Comparison of ENCODE assay signal across 8 mouse cellular contexts in genomic region chr6:64568599-64568998, GRCm38 (mm10).
DNase-seq lines count a peak whose midpoint lies in the region; ATAC-seq and TF ChIP-seq lines count a peak whose summit lies in the region.
"Had no signal": no experiment of that assay in that cellular context is flagged by ENCODE, and none has a peak within 500 bp of the region (broad histone marks: within the 10 kb centered on the region; RNA-seq: fewer than 3 reads in every experiment).

No protein-coding gene starts in this region.

- no peaks in the 10 kb centered on the region for H3K4me1 ChIP-seq in G1E (ENCODE audit: insufficient read depth, low read depth, low read length)
- H3K4me1 ChIP-seq: limb, embryonic 12.5 days had no signal

- H3K4me3 ChIP-seq in G1E (ENCODE audit: low read depth, low read length), result no peak overlapping the region
- H3K4me3 ChIP-seq: limb, embryonic 12.5 days had no signal

- TF ChIP-seq CTCF in G1E (IDR thresholded peaks at IDR 0.05; ENCODE audit: low read depth, low read length), result peak; percentile 4; the same call in 1 of the 2 replicates

- DNase-seq in kidney, adult 9 months, result peak; percentile 1
- no peak for DNase-seq in kidney, adult 11 months
- DNase-seq in G1E (ENCODE audit: low spot score), result no peak
- peak; percentile 29 for DNase-seq in adrenal gland, postnatal 14 days
- peak; percentile 21 for DNase-seq in layer of hippocampus, adult 9-11 months
- DNase-seq in right cerebral cortex, postnatal 36 days (ENCODE audit: low spot score in 2 of 2), result peak; percentile 14 to 16

- no peaks in the 10 kb centered on the region for H3K27me3 ChIP-seq in G1E (ENCODE audit: insufficient read depth, low read length)
- H3K27me3 ChIP-seq: limb, embryonic 12.5 days had no signal

- ATAC-seq in G1E (ENCODE audit: extremely low read depth, insufficient number of reproducible peaks, low FRiP score, poor library complexity, severe bottlenecking), result no peak; the same call in 1 of the 2 replicates
- no peak for ATAC-seq in inflammation-experienced regulatory T-cells, adult 6 months

- H3K36me3 ChIP-seq in G1E (replicated peaks), result no peaks in the 10 kb centered on the region
- H3K36me3 ChIP-seq: limb, embryonic 12.5 days had no signal

- no peaks in the 10 kb centered on the region for H3K9me3 ChIP-seq in G1E (replicated peaks)
- H3K9me3 ChIP-seq: limb, embryonic 12.5 days had no signal

Comparison
In these comparisons a context has a peak if more than half of its experiments do, and no peak if none do; other contexts are left out.
1. DNase-seq: peak in kidney, adult 9 months (single experiment), adrenal gland, postnatal 14 days (single experiment), layer of hippocampus, adult 9-11 months (single experiment) and right cerebral cortex, postnatal 36 days (2 of 2); none in kidney, adult 11 months (single experiment) and G1E (single experiment).